Mouse (Mus musculus): ENCODE measurements around the gene Rad51d.

DNA sequence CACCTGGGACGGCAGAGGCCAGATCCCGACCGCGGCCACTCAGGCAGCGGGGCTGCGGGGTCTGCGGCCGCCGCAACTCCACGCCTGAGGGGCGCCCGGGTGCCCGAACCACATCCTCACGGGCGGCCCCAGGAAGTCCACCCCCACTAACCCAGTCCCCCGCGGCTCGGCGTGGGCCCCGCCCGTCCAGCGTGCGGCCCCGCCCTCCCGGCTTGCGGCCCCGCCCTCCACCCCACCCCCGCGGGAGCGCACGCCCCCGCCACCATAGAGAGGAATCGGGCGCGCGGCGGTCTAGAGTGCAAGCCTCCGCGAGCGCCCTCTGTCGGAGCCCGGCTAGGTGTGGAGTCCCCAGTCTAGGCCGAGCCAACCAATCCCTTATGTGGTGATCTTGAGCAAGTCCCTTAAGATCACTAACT is 19.4 kb downstream of the Rad51d start, which contains the start of gene Rffl:
- TF ChIP-seq POLR2A (IDR thresholded peaks at IDR 0.05; ENCODE audit: insufficient read length, low read depth), result no peak
- TF ChIP-seq MYOD1 (IDR thresholded peaks at IDR 0.05; ENCODE audit: control insufficient read depth in 1 of 3, insufficient read length in 2 of 3, low read depth in 2 of 3), result no peak

Measured in myocyte (in vitro differentiated cells).